Mouse (Mus musculus) left cerebral cortex, adult 2 months (tissue): ENCODE data around the gene Prelid3b. TPM values are rescaled to one million over a fixed set of nuclear protein-coding genes. Genes with fewer than 3 reads are reported as not detected.

ENCODE experiments used
- DNase-seq, 2 experiments: peaks; one replicate each; pipeline ENCODE4 v3.0.0; 2021 to 2022; ENCODE audit warnings: low spot score in 2 of 2, mixed read lengths in 1 of 2; ENCODE audit errors: extremely low spot score in 1 of 2
- H3K27ac ChIP-seq: fragments of 200-600 bp; 2 replicates; pipeline ENCODE4 v1.8.1; 2022
- H3K4me3 ChIP-seq: fragments of 200-600 bp; 2 replicates; pipeline ENCODE4 v1.8.1; 2022
- CTCF ChIP-seq: fragments of 200-600 bp; IDR thresholded peaks from 2 replicates; pipeline ENCODE4 v1.8.1; 2022; ENCODE audit warnings: antibody characterized with exemption, mild to moderate bottlenecking, moderate library complexity
- intact Hi-C: fragments of 180-260 bp; cut with DNase I; formaldehyde crosslinking; loops from one replicate; pipeline ENCODE4 v1.15.1; 2025
- total RNA-seq, 2 experiments: library from RNA; stranded (reverse); gene quantifications; 2 replicates each; pipeline ENCODE4 v1.2.3; 2021

Gene Prelid3b
- total RNA-seq, 2 experiments from 2014 or later: 50.4 to 52.7 TPM

GRCm38 (mm10) chr2:174492858-174493257 lies 20.0 kb upstream of the Prelid3b start:
- TF ChIP-seq CTCF: peak; percentile 63
- DNase-seq: peak; percentile 22 to 28
- no peak overlapping the region for H3K4me3 ChIP-seq
- intact Hi-C loops: loop anchor here (2.0 to 5.0 kb wide), 2 partner anchors 164 to 366 kb away; no protein-coding TSS in a partner anchor
- no peak overlapping the region for H3K27ac ChIP-seq

GRCm38 (mm10) chr2:174487005-174487404 lies 14.1 kb upstream of the Prelid3b start:
- no peak overlapping the region for H3K27ac ChIP-seq
- intact Hi-C loops: no loop called here
- TF ChIP-seq CTCF: no peak
- no peak for DNase-seq
- H3K4me3 ChIP-seq: no peak overlapping the region

- DNase-seq: no peak
- intact Hi-C loops: no loop called here
- no peak for TF ChIP-seq CTCF
- H3K4me3 ChIP-seq: no peak overlapping the region
- H3K27ac ChIP-seq: no peak overlapping the region
Measured at GRCm38 (mm10) chr2:174478746-174479145, 5.9 kb upstream of the Prelid3b start.

- no peak for DNase-seq
- Histone ChIP-seq H3K4me3 (no peak overlapping the region), H3K27ac (no peak overlapping the region)
- intact Hi-C loops: no loop called here
- TF ChIP-seq CTCF: no peak
Measured at GRCm38 (mm10) chr2:174477543-174478319, 4.8 kb upstream of the Prelid3b start.

GRCm38 (mm10) chr2:174473550-174473927 lies 658 bp upstream of the Prelid3b start:
- intact Hi-C loops: loop anchor here (2.0 to 5.0 kb wide), 2 partner anchors 147 to 199 kb away; no protein-coding TSS in a partner anchor
- TF ChIP-seq CTCF: no peak
- Histone ChIP-seq H3K27ac (no peak overlapping the region), H3K4me3 (no peak overlapping the region)
- no peak for DNase-seq

GRCm38 (mm10) chr2:174472407-174472806 lies 474 bp downstream of the Prelid3b start:
- intact Hi-C loops: loop anchor here (2.0 to 5.0 kb wide), 2 partner anchors 146 to 200 kb away; no protein-coding TSS in a partner anchor
- H3K27ac ChIP-seq: peak overlapping the region; percentile 82
- TF ChIP-seq CTCF: no peak
- peak overlapping the region; percentile 76 for H3K4me3 ChIP-seq
- no peak for DNase-seq

- Histone ChIP-seq H3K27ac (no peak overlapping the region), H3K4me3 (no peak overlapping the region)
- no peak for TF ChIP-seq CTCF
- no peak for DNase-seq
- intact Hi-C loops: loop anchor here (5.0 kb wide), 1 partner anchor 201 kb away; no protein-coding TSS in a partner anchor
Measured at GRCm38 (mm10) chr2:174470786-174471405, 2.0 kb downstream of the Prelid3b start.

GRCm38 (mm10) chr2:174470333-174470732 lies 2.5 kb downstream of the Prelid3b start:
- no peak overlapping the region for H3K27ac ChIP-seq
- intact Hi-C loops: loop anchor here (5.0 kb wide), 1 partner anchor 202 kb away; no protein-coding TSS in a partner anchor

GRCm38 (mm10) chr2:174463789-174464523 lies 8.9 kb downstream of the Prelid3b start, which contains the start of gene Atp5e:
TSS of gene Atp5e (minus strand) at chr2:174464105.
- H3K4me3 ChIP-seq: peak within 1 kb of the TSS; percentile 72
- TF ChIP-seq CTCF: peak; percentile 13; the same call in 1 of the 2 replicates
- peak; percentile 97 to 98 for DNase-seq
- H3K27ac ChIP-seq: peak within 1 kb of the TSS; percentile 97
- intact Hi-C loops: loop anchor here (5.0 kb wide), 2 partner anchors 132 to 393 kb away; no protein-coding TSS in a partner anchor

More at GRCm38 (mm10) chr2:174470333-174470732, 2.5 kb downstream of the Prelid3b start:
- H3K4me3 ChIP-seq: no peak overlapping the region
- DNase-seq: no peak
- TF ChIP-seq CTCF: no peak

- intact Hi-C loops: loop anchor here (5.0 kb wide), 2 partner anchors 131 to 394 kb away; no protein-coding TSS in a partner anchor
- Histone ChIP-seq H3K27ac (peak overlapping the region; percentile 97), H3K4me3 (peak overlapping the region; percentile 72)
- no peak for TF ChIP-seq CTCF
- no peak for DNase-seq
Measured at GRCm38 (mm10) chr2:174463370-174463769, 9.5 kb downstream of the Prelid3b start.

- no peak for DNase-seq
- intact Hi-C loops: no loop called here
- H3K27ac ChIP-seq: no peak overlapping the region
- H3K4me3 ChIP-seq: no peak overlapping the region
- no peak for TF ChIP-seq CTCF
Measured at GRCm38 (mm10) chr2:174459365-174459764, 13.5 kb downstream of the Prelid3b start.
